ENCODE assay signal across 9 mouse cellular contexts in genomic region chr1:172408996-172409395, GRCm38 (mm10). TPM values are rescaled to one million over a fixed set of nuclear protein-coding genes. Genes with fewer than 3 reads are reported as not detected.
DNase-seq lines count a peak whose midpoint lies in the region; ATAC-seq and TF ChIP-seq lines count a peak whose summit lies in the region.
"Had no signal": no experiment of that assay in that cellular context is flagged by ENCODE, and none has a peak within 500 bp of the region (broad histone marks: within the 10 kb centered on the region; RNA-seq: fewer than 3 reads in every experiment).

No protein-coding gene starts in this region.

- 8% methylated on average over 6 of the region's 6 CpGs for WGBS in cerebellum, adult 2 months
- WGBS in midbrain, embryonic 16.5 days: 10% methylated on average over 6 of the region's 6 CpGs

- ATAC-seq in midbrain, embryonic 16.5 days: no peak

- no peak overlapping the region for H3K4me2 ChIP-seq in midbrain, embryonic 16.5 days (ENCODE audit: low read length)
- H3K4me2 ChIP-seq: heart, embryonic 15.5 days had no signal

- TF ChIP-seq POLR2A in cerebellum, adult 2 months (IDR thresholded peaks at IDR 0.05; ENCODE audit: borderline replicate concordance, insufficient read depth, low read length): no peak

- peak; percentile 52 for TF ChIP-seq CTCF in cerebellum, adult 2 months (IDR thresholded peaks at IDR 0.05; ENCODE audit: borderline replicate concordance, insufficient read depth, low read depth, low read length)

- no peaks in the 10 kb centered on the region for H3K36me3 ChIP-seq in midbrain, embryonic 16.5 days (ENCODE audit: control insufficient read depth, insufficient read depth, low read length)
- H3K36me3 ChIP-seq: heart, embryonic 15.5 days had no signal

- no peak overlapping the region for H3K4me3 ChIP-seq in cerebellum, adult 2 months (replicated peaks; ENCODE audit: insufficient read depth, low read depth, low read length)
- no peak overlapping the region for H3K4me3 ChIP-seq in midbrain, embryonic 16.5 days (ENCODE audit: low read depth, low read length)
- H3K4me3 ChIP-seq: heart, embryonic 15.5 days had no signal

- H3K27ac ChIP-seq in cerebellum, adult 2 months (ENCODE audit: insufficient read depth, low read length): no peak overlapping the region
- H3K27ac ChIP-seq in midbrain, embryonic 16.5 days (ENCODE audit: low read length): no peak overlapping the region
- H3K27ac ChIP-seq: heart, embryonic 15.5 days had no signal

- no peaks in the 10 kb centered on the region for H3K27me3 ChIP-seq in cerebellum, adult 2 months (ENCODE audit: control insufficient read depth, insufficient read depth, low read length)
- H3K27me3 ChIP-seq in midbrain, embryonic 16.5 days (ENCODE audit: control insufficient read depth, insufficient read depth, low read depth, low read length): no peaks in the 10 kb centered on the region; the same call in 1 of the 2 replicates

- H3K9ac ChIP-seq in midbrain, embryonic 16.5 days (ENCODE audit: low read depth, low read length): no peak overlapping the region
- H3K9ac ChIP-seq: heart, embryonic 15.5 days had no signal

- no peaks in the 10 kb centered on the region for H3K4me1 ChIP-seq in cerebellum, adult 2 months (ENCODE audit: control insufficient read depth, insufficient read depth, low read length)
- H3K4me1 ChIP-seq in midbrain, embryonic 16.5 days (ENCODE audit: control insufficient read depth, insufficient read depth, low read length): no peaks in the 10 kb centered on the region
- H3K4me1 ChIP-seq: heart, embryonic 15.5 days had no signal

- no peaks in the 10 kb centered on the region for H3K9me3 ChIP-seq in midbrain, embryonic 16.5 days (replicated peaks; ENCODE audit: control insufficient read depth, low read length, poor library complexity, severe bottlenecking)
- H3K9me3 ChIP-seq: heart, embryonic 15.5 days had no signal

- DNase-seq in cerebellum, adult 2 months: peak in 1 of 2 experiments; percentile 42
- DNase-seq in cerebellum, adult 9-11 months: no peak
- peak; percentile 41 for DNase-seq in layer of hippocampus, adult 9-10 months (ENCODE audit: low spot score)
- no peak for DNase-seq in layer of hippocampus, postnatal 25 days (ENCODE audit: extremely low spot score in 1 of 2, low spot score in 1 of 2)
- peak; percentile 39 for DNase-seq in MEL-GATA-1-ER (ENCODE audit: extremely low read depth, low read depth)
- DNase-seq in hindlimb bud, embryonic 11.5 days (ENCODE audit: extremely low spot score, low read depth, low spot score): peak; percentile 67
- DNase-seq in urinary bladder, postnatal 36 days (ENCODE audit: low spot score in 2 of 2): no peak

RNA-seq across cellular contexts. Expression of gene Pigm, which starts 32.6 kb away (rescaled TPM):
- polyA plus RNA-seq in cerebellum, adult 2 months (2012; rRNA removed): 7.5 and 7.9 TPM in 2 replicates
- 1 to 10 TPM; 8.6 to 8.9 TPM for total RNA-seq in layer of hippocampus, postnatal 25 days (2021)
- polyA plus RNA-seq in midbrain, embryonic 16.5 days (2015; fragmentation: Nextera tagmentation; extraction: Ambion mirVana): 3.4 and 3.5 TPM in 2 replicates

Comparison
In these comparisons a context has a peak if more than half of its experiments do, and no peak if none do; other contexts are left out.
1. DNase-seq: peak in layer of hippocampus, adult 9-10 months (single experiment), MEL-GATA-1-ER (single experiment) and hindlimb bud, embryonic 11.5 days (single experiment); none in cerebellum, adult 9-11 months (single experiment), layer of hippocampus, postnatal 25 days (0 of 2) and urinary bladder, postnatal 36 days (0 of 2).